Mouse (Mus musculus) E14TG2a.4 (cell line): ENCODE measurements around the gene Ttc28.

ENCODE experiments used
- CTCF ChIP-seq: conservative IDR thresholded peaks from 2 replicates; pipeline ENCODE4 v1.5.1; 2014; ENCODE audit warnings: low read length
- NANOG ChIP-seq: IDR thresholded peaks from 2 replicates; pipeline ENCODE4 v1.6.1; 2014; ENCODE audit warnings: borderline replicate concordance, low read length, mixed read lengths
- POU5F1 ChIP-seq: IDR thresholded peaks from 2 replicates; pipeline ENCODE4 v1.6.1; 2014; ENCODE audit warnings: low read length, borderline replicate concordance

- no peak for TF ChIP-seq CTCF
- no peak for TF ChIP-seq NANOG
- no peak for TF ChIP-seq POU5F1
Measured at GRCm38 (mm10) chr5:111243447-111244040, 363.9 kb downstream of the Ttc28 start.
